Mouse (Mus musculus) kidney, postnatal 25 days (tissue): ENCODE measurements at regions not wholly inside any gene's neighbourhood (a gene's known extent, or its start where the extent isn't known, plus 50 kb on each side); places are given as distances from the start of the nearest gene placed in this dataset.

Source experiments
- DNase-seq, 2 experiments: peaks; one replicate each; pipeline ENCODE4 v3.0.0; 2021; ENCODE audit warnings: mixed read lengths in 2 of 2

GRCm38 (mm10) chr8:104048037-104048436 is 53.4 kb upstream of the Cdh5 start:
- no peak for DNase-seq

GRCm38 (mm10) chr8:104049181-104049580 is 52.2 kb upstream of the Cdh5 start:
- no peak for DNase-seq

GRCm38 (mm10) chr8:104050694-104051539 is 50.5 kb upstream of the Cdh5 start:
- peak; percentile 68 to 75 for DNase-seq

GRCm38 (mm10) chr8:104051540-104051882 is 49.9 kb upstream of the Cdh5 start:
- no peak for DNase-seq
